Comparison of ENCODE assay signal across 1 mouse cellular context in the genomic region with DNA sequence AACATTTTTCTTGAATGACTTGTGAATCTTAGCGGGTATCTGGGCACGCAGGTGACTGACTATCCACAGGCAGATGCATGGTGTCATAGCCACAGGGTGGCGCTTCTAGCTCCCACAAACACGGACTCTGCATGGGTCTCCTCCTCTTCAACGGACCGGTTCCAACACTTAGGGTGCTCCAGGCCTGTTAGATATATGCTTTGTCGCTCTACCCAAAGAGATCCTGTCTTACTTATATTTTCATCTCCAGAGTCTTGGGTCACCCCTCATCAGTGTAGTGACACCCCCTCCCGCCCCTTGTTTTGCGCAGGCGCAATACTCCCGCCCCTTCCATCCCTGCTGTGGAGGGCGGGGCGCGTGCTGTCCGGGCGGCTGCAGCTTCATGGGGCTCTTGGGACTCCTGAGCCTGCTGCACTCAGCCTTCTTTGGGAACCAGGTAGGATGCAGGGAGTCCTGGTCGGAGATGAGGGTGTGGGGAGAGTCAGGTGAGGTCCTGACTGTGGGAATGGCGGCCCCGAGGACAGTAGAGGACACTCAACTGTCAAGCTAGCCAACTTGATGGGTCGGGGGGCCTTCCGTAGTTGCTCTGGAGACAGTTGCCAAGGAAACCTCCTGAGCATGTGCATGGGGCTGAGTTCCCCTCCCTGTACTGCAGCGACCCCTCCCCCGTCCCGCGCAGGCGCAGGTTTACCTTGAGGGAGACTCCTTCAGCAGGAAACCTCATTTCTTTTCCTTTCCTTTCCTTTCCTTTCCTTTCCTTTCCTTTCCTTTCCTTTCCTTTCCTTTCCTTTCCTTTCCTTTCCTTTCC.
TF ChIP-seq lines count a peak whose summit lies in the region.

A gene (plus strand): TSS at position 360 of the 808 bp plus-strand sequence.

TF ChIP-seq in CH12.LX, 34 proteins besides CTCF, POLR2A, EP300 and RAD21:
- TF ChIP-seq POLR2AphosphoS2 (IDR thresholded peaks at IDR 0.05; ENCODE audit: low read depth, low read length) (0 out of 2 replicates have a peak, but pooled peaks have one; percentile 23), JUN (IDR thresholded peaks at IDR 0.05; ENCODE audit: insufficient read depth, low read depth, low read length) (no peak), JUND (conservative IDR thresholded peaks at IDR 0.05; ENCODE audit: low read depth, low read length) (no peak), ZMIZ1 (IDR thresholded peaks at IDR 0.05; ENCODE audit: low read depth, low read length) (no peak; the same call in 1 of the 2 replicates), GABPA (IDR thresholded peaks at IDR 0.05; ENCODE audit: insufficient replicate concordance, low read depth, low read length) (no peak), CHD1 (IDR thresholded peaks at IDR 0.05; ENCODE audit: low read depth, low read length) (no peak), NELFE (IDR thresholded peaks at IDR 0.05; ENCODE audit: low read depth, low read length) (no peak), PAX5 (IDR thresholded peaks at IDR 0.05; ENCODE audit: low read length) (no peak), RCOR1 (conservative IDR thresholded peaks at IDR 0.05; ENCODE audit: low read depth, low read length) (no peak), IRF4 (IDR thresholded peaks at IDR 0.05; ENCODE audit: low read depth, low read length) (no peak; the same call in 1 of the 2 replicates), ZNF384 (IDR thresholded peaks at IDR 0.05; ENCODE audit: low read depth, low read length) (no peak), SIN3A (IDR thresholded peaks at IDR 0.05; ENCODE audit: low read length) (peak; percentile 59; the same call in 1 of the 2 replicates), UBTF (IDR thresholded peaks at IDR 0.05; ENCODE audit: low read depth, low read length) (no peak), MXI1 (IDR thresholded peaks at IDR 0.05; ENCODE audit: low read depth, low read length) (no peak), USF1 (IDR thresholded peaks at IDR 0.05; ENCODE audit: low read depth, low read length) (no peak), HCFC1 (IDR thresholded peaks at IDR 0.05; ENCODE audit: low read depth, low read length) (no peak), CHD2 (IDR thresholded peaks at IDR 0.05; ENCODE audit: low read length) (peak; percentile 59; the same call in 1 of the 2 replicates), MYC (IDR thresholded peaks at IDR 0.05; ENCODE audit: low read depth, low read length) (peak; percentile 38; the same call in 1 of the 2 replicates), ELF1 (IDR thresholded peaks at IDR 0.05; ENCODE audit: low read depth, low read length) (no peak), MAZ (IDR thresholded peaks at IDR 0.05; ENCODE audit: low read depth, low read length) (peak; percentile 36; the same call in 1 of the 2 replicates), TBP (conservative IDR thresholded peaks at IDR 0.05; ENCODE audit: low read depth, low read length) (no peak), MAX (IDR thresholded peaks at IDR 0.05; ENCODE audit: low read length) (peak; percentile 26; the same call in 1 of the 2 replicates), BHLHE40 (IDR thresholded peaks at IDR 0.05; ENCODE audit: low read depth, low read length) (0 out of 2 replicates have a peak, but pooled peaks have one; percentile 40), TCF12 (IDR thresholded peaks at IDR 0.05; ENCODE audit: low read depth, low read length) (0 out of 2 replicates have a peak, but pooled peaks have one; percentile 24), USF2 (conservative IDR thresholded peaks at IDR 0.05; ENCODE audit: low read depth, low read length) (0 out of 2 replicates have a peak, but pooled peaks have one; percentile 8), ZKSCAN1 (IDR thresholded peaks at IDR 0.05; ENCODE audit: borderline replicate concordance, low read depth, low read length) (no peak), SMC3 (IDR thresholded peaks at IDR 0.05; ENCODE audit: low read depth, low read length) (peak; percentile 82), ETS1 (conservative IDR thresholded peaks at IDR 0.05; ENCODE audit: low read depth, low read length) (no peak), E2F4 (IDR thresholded peaks at IDR 0.05; ENCODE audit: insufficient replicate concordance, low read depth, low read length) (no peak), MAFK (IDR thresholded peaks at IDR 0.05; ENCODE audit: insufficient replicate concordance, low read length) (no peak), KAT2A (IDR thresholded peaks at IDR 0.05; ENCODE audit: insufficient replicate concordance, low read length) (no peak), MEF2A (IDR thresholded peaks at IDR 0.05; ENCODE audit: borderline replicate concordance, low read depth, low read length) (no peak), NRF1 (IDR thresholded peaks at IDR 0.05; ENCODE audit: low read depth, low read length) (no peak), ZC3H11A (IDR thresholded peaks at IDR 0.05; ENCODE audit: low read depth, low read length) (no peak)
